Mouse (Mus musculus) brain, adult 2 months (tissue): ENCODE results near the gene Eif4enif1.

Source experiments
- DNase-seq: peaks from one replicate; pipeline ENCODE4 v3.0.0; 2011; ENCODE audit warnings: low read depth, low spot score

Eif4enif1 gene

GRCm38 (mm10) chr11:3267133-3267532 is 64.9 kb downstream of the Eif4enif1 start:
- DNase-seq = no peak

DNA sequence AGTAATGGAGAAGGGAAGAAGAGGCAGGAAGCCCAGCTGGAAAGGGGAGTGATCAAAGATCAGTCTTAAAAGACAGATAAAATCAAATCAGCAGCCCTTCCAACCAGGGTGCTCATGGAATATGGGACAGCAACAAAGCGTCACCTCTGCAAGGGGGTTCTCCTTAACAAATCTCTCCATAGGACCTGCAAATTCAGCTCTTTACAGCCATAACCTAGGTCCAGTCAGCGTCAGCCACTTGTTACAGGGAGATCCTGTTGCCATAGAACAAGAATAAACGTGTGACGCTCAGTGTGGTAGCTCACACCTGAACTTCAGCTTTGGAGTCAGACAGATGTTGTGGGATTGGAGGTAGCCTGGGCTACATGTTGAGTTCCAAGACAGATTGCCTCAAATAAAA is 67.0 kb downstream of the Eif4enif1 start:
- DNase-seq = no peak

DNA sequence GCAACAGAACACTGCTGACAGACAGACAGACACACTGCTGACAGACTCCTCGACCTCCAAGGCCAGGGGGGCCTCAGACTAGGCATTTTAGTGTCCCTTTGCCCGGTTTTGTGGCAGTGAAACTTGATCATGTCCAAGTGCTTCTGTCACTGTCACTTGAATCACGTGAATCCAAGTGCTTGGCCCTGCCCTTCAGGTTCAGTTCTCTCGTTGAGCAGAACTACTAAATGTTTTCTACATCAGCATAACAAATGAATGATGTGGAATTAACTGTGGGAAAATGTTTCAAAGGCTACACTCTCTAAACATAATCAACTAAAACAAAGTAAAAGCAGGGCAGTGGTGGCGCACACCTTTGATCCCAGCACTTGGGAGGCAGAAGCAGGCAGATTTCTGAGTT is 76.2 kb downstream of the Eif4enif1 start:
- DNase-seq = no peak

- no peak for DNase-seq
Measured at GRCm38 (mm10) chr11:3279729-3280128, 77.5 kb downstream of the Eif4enif1 start.

DNA sequence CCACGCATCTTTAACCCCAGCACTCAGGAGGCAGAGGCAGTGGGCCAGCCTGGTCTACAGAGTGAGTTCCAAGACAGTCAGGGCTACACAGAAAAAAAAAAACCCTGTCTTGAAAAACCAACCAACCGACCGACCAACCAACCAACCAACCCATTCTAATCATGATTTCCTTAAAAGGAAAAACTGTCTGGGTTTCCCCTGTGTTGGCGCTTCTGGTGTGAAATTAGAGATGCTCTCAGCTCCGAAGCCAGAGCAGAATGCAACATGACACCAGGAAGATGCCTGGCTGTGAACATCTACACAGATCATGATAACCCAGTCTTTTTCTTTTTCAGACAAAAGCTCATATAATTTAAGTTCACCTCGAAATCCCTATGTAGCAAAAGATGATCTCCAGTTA is 80.7 kb downstream of the Eif4enif1 start:
- DNase-seq = no peak

DNA sequence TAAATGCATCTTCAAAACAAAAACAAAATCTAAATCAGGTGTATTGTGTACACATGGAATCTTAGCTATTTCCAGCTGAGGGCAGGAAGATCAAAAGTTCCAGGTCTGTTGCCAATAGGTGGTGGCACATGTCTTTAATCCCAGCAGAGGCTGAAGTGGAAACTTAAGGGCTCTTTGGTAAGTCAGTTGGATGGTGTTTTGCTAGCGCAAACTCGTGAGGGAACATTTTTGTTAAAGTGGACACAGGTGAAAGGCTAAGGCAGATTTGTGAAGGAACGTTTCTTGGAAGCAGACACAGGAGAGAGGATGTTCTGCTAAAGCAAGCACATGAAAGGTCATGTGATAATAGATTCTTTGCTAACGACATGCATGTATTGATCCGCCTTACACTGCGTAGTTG is 81.5 kb downstream of the Eif4enif1 start:
- no peak for DNase-seq

GRCm38 (mm10) chr11:3285940-3286339 is 83.7 kb downstream of the Eif4enif1 start:
- DNase-seq = no peak

GRCm38 (mm10) chr11:3287131-3287530 is 84.9 kb downstream of the Eif4enif1 start:
- DNase-seq = peak; percentile 88

- no peak for DNase-seq
Measured at GRCm38 (mm10) chr11:3287921-3288320, 85.7 kb downstream of the Eif4enif1 start.

DNA sequence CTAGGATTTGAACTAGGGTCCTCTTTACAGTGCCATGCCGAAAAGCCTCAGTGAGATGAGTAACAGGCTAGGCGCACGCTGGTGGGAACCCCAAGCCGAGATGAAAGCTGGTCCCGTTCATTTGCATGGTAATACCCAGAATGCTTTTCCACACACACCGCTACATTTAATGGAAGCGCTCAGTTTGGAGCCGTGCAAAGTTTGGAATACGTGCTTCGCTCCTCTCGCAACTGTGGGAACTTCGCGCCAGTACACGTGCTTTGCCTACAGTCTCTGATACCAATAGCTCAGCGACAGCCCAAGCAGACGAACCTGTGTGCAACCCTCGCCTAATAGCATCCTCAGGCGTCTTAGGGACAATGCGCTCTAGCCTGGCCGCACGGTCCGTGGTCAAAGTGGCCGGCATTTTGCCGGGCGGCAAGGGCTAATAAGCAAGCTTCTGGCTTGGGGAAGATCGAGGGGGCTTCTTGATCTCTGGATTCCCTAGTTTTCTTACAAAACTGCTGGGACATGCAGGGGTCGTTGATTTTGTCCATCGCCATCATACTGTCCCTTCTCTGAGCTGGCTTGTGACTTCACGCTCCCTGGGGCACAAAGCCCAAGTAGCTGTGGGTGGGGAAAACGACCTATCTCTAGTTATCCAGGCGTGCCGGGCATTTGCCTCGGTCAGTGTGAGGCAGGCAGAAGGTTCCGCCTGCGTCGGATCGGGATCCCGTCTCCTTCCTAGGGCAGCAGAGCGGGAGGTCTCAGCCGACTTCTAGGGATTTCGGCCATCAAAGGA is 86.5 kb downstream of the Eif4enif1 start, which contains the start of gene Patz1:
TSS of gene Patz1 (plus strand) at position 354 of the 781 bp plus-strand sequence.
- peak; percentile 84 for DNase-seq

GRCm38 (mm10) chr11:3289302-3289802 is 87.2 kb downstream of the Eif4enif1 start:
- DNase-seq = peak; percentile 94

DNA sequence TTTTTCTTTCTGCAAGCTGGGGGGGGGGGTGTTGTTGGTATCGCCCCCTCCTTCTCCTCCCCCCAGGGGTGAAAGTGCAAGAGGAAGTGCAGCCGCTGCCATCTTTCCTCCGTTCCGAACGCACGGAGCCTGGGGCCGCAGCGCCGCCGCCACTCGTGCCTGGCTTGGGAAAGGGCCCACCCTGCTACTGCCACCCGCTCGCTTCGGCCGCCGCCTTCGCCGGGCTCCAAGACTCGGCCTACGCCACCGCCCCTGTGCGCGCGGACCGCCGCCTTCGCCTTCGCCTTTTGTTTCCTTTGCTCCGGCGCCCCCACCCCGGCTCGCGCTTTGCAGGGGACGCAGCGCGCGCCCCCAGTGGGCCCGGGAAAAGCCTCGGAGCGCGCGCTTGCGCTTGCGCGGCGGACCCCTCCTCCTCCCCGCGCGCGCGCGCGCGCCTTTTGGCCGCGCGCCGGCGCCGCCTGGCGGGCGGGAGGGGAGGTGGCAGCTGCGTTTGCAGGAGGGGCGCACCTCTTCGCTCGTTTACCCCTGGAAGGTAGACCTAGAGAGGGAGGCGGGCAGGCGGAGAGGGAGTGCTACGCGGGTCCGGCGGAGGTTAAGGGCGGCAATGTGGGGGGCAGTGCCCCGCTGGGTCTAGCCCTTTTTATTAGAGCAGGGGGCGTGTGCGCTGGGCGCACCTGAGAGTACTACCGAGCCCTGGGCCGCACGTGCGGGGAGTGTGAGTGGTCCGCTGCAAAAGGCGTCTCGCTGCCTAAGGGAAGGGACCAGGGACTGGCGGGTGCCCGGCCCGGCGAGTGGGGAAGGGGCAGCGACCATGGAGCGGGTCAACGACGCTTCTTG is 87.8 kb downstream of the Eif4enif1 start:
- peak; percentile 94 for DNase-seq

DNA sequence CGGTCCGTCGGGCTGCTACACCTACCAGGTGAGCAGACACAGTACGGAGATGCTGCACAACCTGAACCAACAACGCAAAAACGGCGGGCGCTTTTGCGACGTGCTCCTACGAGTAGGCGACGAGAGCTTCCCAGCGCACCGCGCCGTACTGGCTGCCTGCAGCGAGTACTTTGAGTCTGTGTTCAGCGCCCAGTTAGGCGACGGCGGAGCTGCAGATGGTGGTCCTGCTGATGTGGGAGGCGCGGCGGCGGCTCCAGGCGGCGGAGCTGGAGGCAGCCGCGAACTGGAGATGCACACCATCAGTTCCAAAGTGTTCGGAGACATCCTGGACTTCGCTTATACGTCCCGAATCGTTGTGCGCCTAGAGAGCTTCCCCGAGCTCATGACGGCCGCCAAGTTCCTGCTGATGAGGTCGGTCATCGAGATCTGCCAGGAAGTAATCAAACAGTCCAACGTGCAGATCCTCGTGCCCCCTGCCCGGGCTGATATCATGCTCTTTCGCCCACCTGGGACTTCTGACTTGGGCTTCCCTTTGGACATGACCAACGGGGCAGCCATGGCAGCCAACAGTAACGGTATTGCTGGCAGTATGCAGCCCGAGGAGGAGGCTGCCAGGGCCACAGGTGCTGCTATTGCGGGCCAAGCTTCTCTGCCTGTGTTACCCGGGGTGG is 88.6 kb downstream of the Eif4enif1 start:
- DNase-seq = peak; percentile 79

DNA sequence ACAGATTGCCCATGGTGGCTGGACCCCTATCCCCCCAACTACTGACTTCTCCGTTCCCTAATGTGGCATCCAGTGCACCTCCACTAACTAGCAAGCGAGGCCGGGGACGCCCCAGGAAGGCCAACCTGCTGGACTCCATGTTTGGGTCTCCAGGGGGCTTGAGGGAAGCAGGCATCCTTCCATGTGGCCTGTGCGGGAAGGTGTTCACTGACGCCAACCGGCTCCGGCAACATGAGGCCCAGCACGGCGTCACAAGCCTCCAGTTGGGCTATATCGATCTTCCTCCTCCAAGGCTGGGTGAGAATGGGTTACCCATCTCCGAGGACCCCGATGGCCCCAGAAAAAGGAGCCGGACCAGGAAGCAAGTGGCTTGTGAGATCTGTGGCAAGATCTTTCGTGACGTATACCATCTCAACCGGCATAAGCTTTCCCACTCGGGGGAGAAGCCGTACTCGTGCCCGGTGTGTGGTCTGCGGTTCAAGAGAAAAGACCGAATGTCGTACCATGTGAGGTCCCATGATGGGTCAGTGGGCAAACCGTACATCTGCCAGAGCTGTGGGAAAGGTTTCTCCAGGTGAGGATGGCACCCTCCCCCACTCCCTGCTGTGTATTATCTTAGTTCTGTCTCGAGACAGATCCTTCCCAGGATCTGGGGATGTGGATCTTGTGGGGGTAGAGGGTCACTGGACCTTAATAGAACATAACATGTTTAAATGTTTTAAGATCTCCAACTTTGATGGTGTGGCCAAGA is 89.3 kb downstream of the Eif4enif1 start:
- DNase-seq = no peak

DNA sequence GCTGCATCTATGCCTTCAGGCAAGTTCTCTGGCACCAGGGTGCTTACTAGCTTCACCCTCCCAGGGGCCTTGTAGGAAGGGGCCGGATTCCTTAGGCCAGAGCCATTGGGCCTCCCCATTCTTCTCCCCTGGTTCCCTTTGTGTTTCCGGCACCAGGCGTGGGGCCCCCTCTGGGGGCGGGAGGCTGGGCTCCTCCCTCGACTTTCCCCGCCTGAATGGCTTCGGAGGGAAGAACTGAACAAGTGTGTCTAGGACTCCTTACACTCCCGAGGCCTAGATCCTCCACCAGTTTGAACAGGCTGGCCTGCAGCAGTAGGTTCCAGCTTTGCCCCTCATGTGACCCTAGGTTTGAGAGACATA is 89.8 kb downstream of the Eif4enif1 start:
- peak; percentile 45 for DNase-seq

- DNase-seq = peak; percentile 44
Measured at GRCm38 (mm10) chr11:3292711-3293249, 90.6 kb downstream of the Eif4enif1 start.

GRCm38 (mm10) chr11:3293361-3293760 is 91.2 kb downstream of the Eif4enif1 start:
- DNase-seq = peak; percentile 26
